Mouse (Mus musculus) embryonic facial prominence, embryonic 10.5 days (tissue): ENCODE data around the gene Lsm7. TPM values are rescaled to one million over a fixed set of nuclear protein-coding genes. Genes with fewer than 3 reads are reported as not detected.
"Not testable (repeated sequence)": the region's sequence is repeated elsewhere in the genome, so short reads cannot be mapped to it uniquely, and the experiment has no call there.

Experiments
- DNase-seq: peaks from one replicate; pipeline ENCODE4 v3.0.0-alpha.2; 2017; ENCODE audit warnings: low spot score
- H3K27ac ChIP-seq: fragments of 300-500 bp; sonication (generic); replicated peaks from 2 replicates; pipeline ENCODE4 v1.5.1; 2016; ENCODE audit warnings: mild to moderate bottlenecking
- H3K27me3 ChIP-seq: fragments of 300-500 bp; sonication (generic); replicated peaks from 2 replicates; pipeline ENCODE4 v1.6.1; 2016; ENCODE audit warnings: low read depth, mild to moderate bottlenecking; ENCODE audit not compliant: poor library complexity, severe bottlenecking
- H3K36me3 ChIP-seq: fragments of 300-500 bp; sonication (generic); replicated peaks from 2 replicates; pipeline ENCODE4 v1.6.1; 2016; ENCODE audit warnings: mild to moderate bottlenecking, moderate library complexity
- H3K4me1 ChIP-seq: fragments of 300-500 bp; sonication (generic); 2 replicates; pipeline ENCODE4 v1.6.1; 2016
- H3K4me3 ChIP-seq: fragments of 300-500 bp; sonication (generic); 2 replicates; pipeline ENCODE4 v1.5.1; 2016; ENCODE audit warnings: mild to moderate bottlenecking, moderate library complexity
- H3K9me3 ChIP-seq: fragments of 300-500 bp; sonication (generic); 2 replicates; pipeline ENCODE4 v1.6.1; 2016; ENCODE audit warnings: mild to moderate bottlenecking
- WGBS: fragments of 180-500 bp; shearing (Covaris S2); methylation state at CpG from one replicate; pipeline ENCODE4 v1.1.7; 2016; 5-methylcytosine and 5-hydroxymethylcytosine counted together
- polyA plus RNA-seq: library from polyadenylated mRNA; unstranded; fragments of >200 nt; fragmentation: Nextera tagmentation; extraction: Ambion mirVana; gene quantifications from 2 replicates; pipeline ENCODE4 v1.2.1, GENCODE M21; 2016

Lsm7 gene
- polyA plus RNA-seq, 1 experiment from 2014 or later = 364 TPM

DNA sequence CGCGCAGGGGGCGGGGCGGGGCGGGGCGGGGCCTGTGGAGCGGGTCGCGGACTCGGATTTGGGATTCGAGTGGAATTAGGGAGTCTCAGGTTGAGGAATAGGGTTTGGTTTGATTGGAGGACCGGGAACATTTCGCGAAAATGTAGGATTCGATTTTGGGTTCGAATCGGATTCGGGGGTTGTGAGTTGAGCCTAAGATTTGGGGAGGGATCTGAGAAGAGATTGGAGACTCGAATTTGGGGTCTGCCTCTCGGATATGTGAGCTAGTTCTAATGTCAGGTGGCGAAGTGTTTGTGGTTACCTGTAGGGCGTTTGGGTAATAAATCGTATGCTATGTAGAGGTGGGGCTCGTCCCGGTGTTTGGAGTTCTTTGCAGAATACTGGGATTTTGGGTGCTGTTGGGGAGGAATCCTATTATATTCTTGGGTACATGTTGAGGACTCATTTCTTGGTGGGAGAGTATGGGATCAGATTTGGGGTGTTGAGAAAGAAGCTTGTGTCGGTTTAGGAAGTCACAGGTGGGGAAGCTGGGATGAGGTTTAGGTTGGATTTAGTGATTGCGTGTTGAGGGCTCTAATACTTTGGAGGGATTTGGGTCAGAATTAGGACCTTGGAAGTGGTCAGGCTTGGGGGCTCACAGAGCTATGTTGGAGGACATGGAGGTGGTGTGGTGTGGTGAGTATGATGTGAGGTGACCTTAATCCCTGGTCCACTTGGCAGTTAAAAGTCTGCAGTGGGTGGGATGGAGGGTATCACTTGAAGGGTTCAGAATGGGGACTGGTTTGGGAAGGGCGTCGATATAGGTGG is 27.7 kb downstream of the Lsm7 start:
- Histone ChIP-seq H3K4me1 (peaks cover 47% of the 10 kb centered on the region), H3K4me3 (peak overlapping the region; percentile 92), H3K27me3 (0 out of 2 replicates have a peak, but pooled peaks cover 2% of the 10 kb centered on the region), H3K36me3 (peaks cover 28% of the 10 kb centered on the region), H3K27ac (peak overlapping the region; percentile 97), H3K9me3 (no peaks in the 10 kb centered on the region)
- 9% methylated on average over 29 of the region's 29 CpGs for WGBS
- DNase-seq = no peak

DNA sequence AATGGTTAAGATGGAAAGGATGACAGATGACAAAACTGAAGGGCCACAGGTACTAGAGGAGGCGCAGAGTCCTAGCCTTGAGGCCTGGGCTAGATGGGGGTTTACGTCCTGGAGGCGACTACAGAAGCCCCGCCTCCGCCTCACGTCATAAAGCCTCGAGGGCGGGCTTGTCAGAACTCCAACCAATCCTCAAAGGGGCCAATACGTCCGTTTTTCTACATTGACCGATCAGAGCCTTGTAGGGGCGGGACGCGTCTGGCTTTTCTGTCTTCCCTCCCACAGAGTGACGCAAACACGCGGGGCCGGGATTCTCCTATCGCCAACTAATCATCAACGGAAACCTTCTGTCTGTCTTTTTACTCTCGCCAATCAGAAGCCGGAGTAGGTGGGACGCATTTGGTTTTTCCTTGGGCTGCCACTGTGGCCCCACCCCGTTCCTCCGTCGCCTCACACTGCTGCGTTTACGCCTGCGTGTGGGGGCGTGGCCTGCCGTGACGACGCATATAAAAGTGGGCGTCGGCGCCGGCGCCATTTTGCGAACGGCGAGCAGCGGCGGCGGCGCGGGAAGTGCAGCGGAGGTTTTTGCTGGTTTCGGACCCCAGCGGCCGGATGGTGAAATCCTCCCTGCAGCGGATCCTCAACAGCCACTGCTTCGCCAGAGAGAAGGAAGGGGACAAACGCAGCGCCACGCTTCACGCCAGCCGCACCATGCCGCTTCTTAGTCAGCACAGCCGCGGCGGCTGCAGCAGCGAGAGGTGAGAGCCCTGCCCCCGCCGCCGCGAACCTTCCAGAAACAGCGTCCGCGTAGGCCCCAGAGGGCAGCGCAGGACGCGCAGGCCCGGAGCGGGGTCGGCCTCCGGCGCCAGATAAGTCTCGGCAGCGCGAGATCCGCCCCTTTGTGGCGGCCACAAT is 28.6 kb downstream of the Lsm7 start, which contains the start of gene Oaz1:
TSS of gene Oaz1 (plus strand) at position 506 of the 912 bp plus-strand sequence.
- Histone ChIP-seq H3K4me1 (peaks cover 39% of the 10 kb centered on the region), H3K9me3 (no peaks in the 10 kb centered on the region), H3K27me3 (no peaks in the 10 kb centered on the region), H3K4me3 (peak within 1 kb of the TSS; percentile 92), H3K27ac (peak within 1 kb of the TSS; percentile 97), H3K36me3 (peaks cover 28% of the 10 kb centered on the region)
- peak; percentile 98 for DNase-seq
- under 1% methylated on average over 82 of the region's 82 CpGs for WGBS

DNA sequence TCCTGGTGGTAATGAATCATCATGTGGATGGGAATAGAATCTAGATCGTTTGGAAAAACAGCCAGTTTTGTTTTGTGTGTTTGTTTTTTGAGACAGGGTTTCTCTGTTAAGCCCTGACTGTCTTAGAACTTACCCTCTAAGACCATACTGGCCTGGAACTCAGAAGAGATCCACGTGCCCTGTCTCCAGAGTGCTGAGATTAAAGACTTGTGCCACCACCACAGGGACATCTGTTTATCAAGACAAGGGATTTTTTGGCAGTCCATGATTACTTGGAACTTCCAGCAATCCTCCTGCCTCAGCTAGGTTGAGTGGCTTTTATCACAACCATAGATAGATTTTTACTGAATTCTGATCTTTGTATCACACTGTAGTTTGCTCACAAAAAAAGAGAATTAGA is 30.2 kb downstream of the Lsm7 start:
- H3K27ac ChIP-seq = no peak overlapping the region
- H3K36me3 ChIP-seq = peaks cover 20% of the 10 kb centered on the region
- H3K27me3 ChIP-seq = no peaks in the 10 kb centered on the region
- no peak for DNase-seq
- WGBS = 81% methylated on average over 2 of the region's 2 CpGs
- H3K4me3 ChIP-seq = no peak overlapping the region
- H3K4me1 ChIP-seq = peaks cover 23% of the 10 kb centered on the region
- H3K9me3 ChIP-seq = no peaks in the 10 kb centered on the region

DNA sequence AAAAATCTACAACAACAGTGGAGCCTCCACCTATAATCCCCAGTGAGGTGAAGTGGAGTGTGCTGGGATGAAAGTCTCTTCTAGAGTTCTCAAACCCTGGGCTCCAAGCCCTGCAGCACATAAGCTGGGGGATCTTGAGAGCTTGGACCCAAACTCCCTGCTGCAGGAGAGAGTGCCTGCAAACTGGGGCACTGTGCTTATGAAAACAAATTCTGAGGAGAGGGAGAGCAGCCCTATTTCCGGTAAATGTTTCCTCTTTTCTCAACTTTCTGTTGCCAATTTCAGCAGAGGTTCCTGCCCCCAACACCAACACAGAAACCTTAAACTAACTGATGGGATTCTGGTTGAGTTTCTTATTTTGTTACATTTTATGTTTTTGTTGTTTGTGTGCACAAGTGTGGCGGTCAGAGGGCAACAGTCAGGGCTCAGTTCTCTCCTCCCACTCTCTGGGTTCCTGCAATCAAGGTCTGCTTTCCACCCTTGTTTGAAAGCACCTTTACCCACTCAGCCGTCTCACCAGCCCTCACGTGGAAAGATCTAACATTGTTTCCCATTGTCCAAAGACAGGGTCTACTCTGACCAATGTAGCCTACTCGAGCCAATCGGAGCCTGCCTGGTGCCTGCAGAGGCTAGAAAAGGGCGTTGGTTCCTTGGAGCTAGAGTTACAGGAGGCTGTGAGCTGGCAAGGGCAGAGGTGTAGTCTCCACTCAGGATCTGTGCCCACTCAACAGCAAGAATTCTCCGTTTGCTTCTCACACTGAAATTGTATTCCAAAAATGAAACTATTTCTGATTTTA is 31.0 kb downstream of the Lsm7 start:
- Histone ChIP-seq H3K4me3 (no peak overlapping the region), H3K27me3 (no peaks in the 10 kb centered on the region), H3K9me3 (no peaks in the 10 kb centered on the region), H3K27ac (no peak overlapping the region; the same call in 1 of the 2 replicates), H3K4me1 (peaks cover 16% of the 10 kb centered on the region), H3K36me3 (peaks cover 12% of the 10 kb centered on the region)
- no peak for DNase-seq
- 67% methylated on average over 8 of the region's 8 CpGs for WGBS

DNA sequence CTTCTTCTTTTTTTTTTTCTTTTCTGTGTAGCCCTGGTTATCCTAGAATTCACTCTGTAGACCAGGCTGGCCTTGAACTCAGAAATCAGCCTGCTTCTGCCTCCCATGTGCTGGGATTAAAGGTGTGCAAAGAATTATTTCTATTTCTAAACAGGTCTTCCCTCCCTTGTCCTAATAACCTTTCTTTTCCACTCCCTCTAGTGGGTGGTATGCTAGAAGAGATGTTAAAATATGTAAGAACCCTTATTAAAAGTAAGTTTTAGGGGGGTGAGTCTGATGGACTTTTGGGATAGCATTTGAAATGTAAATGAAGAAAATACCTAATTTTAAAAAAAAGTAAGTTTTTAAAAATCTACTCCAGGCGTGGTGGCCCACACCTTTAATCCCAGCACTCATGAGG is 31.7 kb downstream of the Lsm7 start:
- H3K9me3 ChIP-seq = no peaks in the 10 kb centered on the region
- H3K27me3 ChIP-seq = no peaks in the 10 kb centered on the region
- no peak overlapping the region for H3K27ac ChIP-seq
- WGBS = 85% methylated on average over 1 of the region's 1 CpGs
- DNase-seq = no peak
- H3K36me3 ChIP-seq = peaks cover 7% of the 10 kb centered on the region
- H3K4me1 ChIP-seq = peaks cover 12% of the 10 kb centered on the region
- H3K4me3 ChIP-seq = no peak overlapping the region

DNA sequence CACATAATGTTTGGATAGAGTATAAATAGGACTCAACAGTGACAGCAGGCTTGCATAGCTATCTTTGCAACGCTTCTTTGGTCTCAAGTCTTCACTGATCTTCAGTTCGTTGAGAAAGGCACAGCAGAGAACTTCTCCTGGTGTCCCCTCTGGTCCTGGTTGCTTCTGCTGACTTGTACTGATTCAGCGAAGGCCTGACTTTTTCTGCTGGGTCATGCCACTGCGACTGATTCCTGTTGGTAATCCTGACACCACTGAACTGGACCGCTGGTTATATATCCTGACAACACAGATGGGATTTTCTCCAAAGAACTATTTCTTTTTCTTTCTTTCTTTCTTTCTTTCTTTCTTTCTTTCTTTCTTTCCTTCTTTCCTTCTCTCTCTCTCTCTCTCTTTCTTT is 32.5 kb downstream of the Lsm7 start:
- no peak overlapping the region for H3K4me3 ChIP-seq
- H3K4me1 ChIP-seq = peaks cover 4% of the 10 kb centered on the region
- H3K27me3 ChIP-seq = no peaks in the 10 kb centered on the region
- no peak overlapping the region for H3K27ac ChIP-seq
- no peaks in the 10 kb centered on the region for H3K9me3 ChIP-seq
- WGBS = 89% methylated on average over 5 of the region's 5 CpGs
- no peaks in the 10 kb centered on the region for H3K36me3 ChIP-seq
- DNase-seq = no peak

DNA sequence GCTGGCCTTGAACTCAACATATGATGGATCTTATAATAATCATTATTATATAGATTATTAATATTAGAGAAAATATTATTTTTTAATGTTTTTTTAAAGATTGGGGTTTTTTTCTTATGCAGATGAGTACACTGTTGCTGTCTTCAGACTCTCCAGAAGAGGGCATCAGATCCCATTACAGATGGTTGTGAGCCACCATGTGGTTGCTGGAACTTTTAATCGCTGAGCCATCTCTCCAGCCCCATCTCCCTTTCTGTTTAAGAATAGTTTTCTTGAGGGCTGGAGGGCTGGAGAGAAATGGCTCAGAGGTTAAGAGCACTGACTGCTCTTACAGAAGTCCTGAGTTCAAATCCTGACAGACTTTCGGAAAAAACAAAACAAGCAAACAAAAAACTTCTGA is 33.0 kb downstream of the Lsm7 start:
- Histone ChIP-seq H3K36me3 (no peaks in the 10 kb centered on the region), H3K27me3 (no peaks in the 10 kb centered on the region), H3K4me1 (peaks cover 2% of the 10 kb centered on the region; the same call in 1 of the 2 replicates), H3K27ac (no peak overlapping the region), H3K9me3 (no peaks in the 10 kb centered on the region), H3K4me3 (no peak overlapping the region)
- no peak for DNase-seq
- WGBS = 47% methylated on average over 2 of the region's 2 CpGs

DNA sequence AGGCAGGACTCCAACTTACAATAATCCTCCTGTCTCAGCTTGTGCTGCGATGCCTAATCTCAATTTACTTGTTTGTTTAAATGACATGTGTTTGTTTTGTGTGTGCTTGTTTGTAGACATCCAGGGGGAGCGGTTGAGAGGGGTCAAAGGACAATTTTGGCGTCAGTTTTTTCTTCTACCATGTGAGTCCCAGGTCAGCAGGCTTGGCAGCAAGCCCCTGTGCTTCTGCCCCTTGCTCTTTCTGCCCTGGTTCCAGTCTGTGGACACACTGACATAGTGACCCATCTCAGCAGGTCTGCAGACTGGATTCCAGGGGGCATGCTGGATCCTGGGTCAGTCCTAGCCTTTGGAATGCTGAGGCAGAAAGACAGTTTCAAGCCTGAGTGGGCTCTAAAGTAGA is 35.6 kb downstream of the Lsm7 start:
- H3K36me3 ChIP-seq = no peaks in the 10 kb centered on the region
- H3K27me3 ChIP-seq = no peaks in the 10 kb centered on the region
- H3K9me3 ChIP-seq = no peaks in the 10 kb centered on the region
- no peak overlapping the region for H3K27ac ChIP-seq
- no peaks in the 10 kb centered on the region for H3K4me1 ChIP-seq
- WGBS = 52% methylated on average over 3 of the region's 3 CpGs
- no peak for DNase-seq
- H3K4me3 ChIP-seq = no peak overlapping the region

DNA sequence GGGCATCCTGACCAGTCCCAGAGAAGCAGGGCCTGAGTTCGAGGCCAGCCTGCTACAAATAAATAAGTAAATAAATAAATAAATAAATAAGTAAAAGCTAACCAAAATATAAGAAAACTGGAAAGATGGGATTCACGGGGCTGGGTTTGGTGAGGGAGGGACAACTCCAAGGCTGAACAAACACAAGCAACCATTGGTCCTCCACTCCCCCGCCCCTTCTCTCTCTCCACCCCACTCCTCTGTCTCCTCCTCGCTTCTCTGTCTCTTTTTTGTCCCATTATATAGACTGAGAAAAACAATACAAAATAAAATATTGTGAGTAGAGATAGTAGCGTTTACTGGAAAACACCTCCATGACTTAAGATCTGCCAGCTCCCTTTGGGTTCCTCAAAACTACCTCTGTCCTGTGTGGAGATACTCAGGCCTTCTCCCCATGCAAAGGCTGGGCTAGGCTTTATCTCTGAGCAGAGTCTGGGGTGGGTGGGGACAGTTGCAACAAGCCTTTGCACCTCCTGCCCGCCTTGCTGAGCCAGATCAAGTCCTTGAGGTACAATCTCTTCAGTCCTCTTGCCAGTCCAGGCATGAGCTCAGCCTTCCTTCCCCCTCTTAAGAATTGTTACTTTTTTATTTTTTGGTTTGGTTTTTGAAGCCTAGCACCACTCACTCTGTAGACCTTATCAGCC is 36.3 kb downstream of the Lsm7 start:
- H3K9me3 ChIP-seq = no peaks in the 10 kb centered on the region
- H3K36me3 ChIP-seq = no peaks in the 10 kb centered on the region
- no peaks in the 10 kb centered on the region for H3K27me3 ChIP-seq
- H3K27ac ChIP-seq = no peak overlapping the region
- 60% methylated on average over 6 of the region's 6 CpGs for WGBS
- H3K4me1 ChIP-seq = no peaks in the 10 kb centered on the region
- no peak for DNase-seq
- H3K4me3 ChIP-seq = no peak overlapping the region

DNA sequence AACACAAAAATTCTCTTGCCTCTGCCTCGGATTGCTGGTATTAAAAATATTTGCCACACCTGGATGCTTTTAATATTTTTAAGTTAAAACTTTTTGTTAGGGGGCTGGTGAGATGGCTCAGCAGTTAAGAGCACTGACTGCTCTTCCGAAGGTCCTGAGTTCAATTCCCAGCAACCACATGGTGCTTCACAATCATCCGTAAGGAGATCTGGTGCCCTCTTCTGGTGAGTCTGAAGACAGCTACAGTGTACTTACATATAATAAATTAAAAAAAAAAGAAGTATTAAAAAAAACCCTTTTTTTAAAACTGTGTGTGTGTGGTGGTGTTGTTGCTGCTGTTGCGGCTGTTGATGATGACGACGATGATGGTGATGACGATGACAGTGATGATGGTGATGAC is 37.1 kb downstream of the Lsm7 start:
- 85% methylated on average over 7 of the region's 7 CpGs for WGBS
- not testable (repeated sequence) for H3K27ac ChIP-seq

DNA sequence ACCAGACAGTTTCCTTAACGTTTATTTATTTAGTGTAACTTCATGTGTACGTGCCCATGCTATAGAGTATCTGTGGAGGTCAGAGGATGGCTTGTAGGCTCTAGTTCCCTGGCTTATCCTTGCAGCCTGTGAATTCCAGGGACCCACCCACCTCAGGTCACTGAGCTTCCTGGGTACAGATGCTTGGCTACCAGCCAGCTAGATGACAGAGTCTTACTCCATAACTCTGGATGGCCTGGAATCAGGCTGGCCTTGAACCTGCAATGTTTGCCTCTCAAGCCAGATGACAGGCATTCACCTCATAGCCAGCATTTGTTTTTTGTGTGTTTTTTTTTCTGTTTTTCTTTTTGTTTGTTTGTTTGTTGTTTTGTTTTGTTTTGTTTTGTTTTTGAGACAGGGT is 37.8 kb downstream of the Lsm7 start:
- H3K4me1 ChIP-seq = 0 out of 2 replicates have a peak, but pooled peaks cover 5% of the 10 kb centered on the region
- H3K9me3 ChIP-seq = no peaks in the 10 kb centered on the region
- H3K27ac ChIP-seq = no peak overlapping the region
- no peak for DNase-seq
- H3K36me3 ChIP-seq = no peaks in the 10 kb centered on the region
- H3K27me3 ChIP-seq = peaks cover 11% of the 10 kb centered on the region
- no peak overlapping the region for H3K4me3 ChIP-seq
- 65% methylated on average over 2 of the region's 2 CpGs for WGBS

More for the DNA sequence above, 37.1 kb downstream of the Lsm7 start:
- not testable (repeated sequence) for H3K36me3 ChIP-seq, H3K4me3 ChIP-seq, DNase-seq, H3K4me1 ChIP-seq, H3K9me3 ChIP-seq, H3K27me3 ChIP-seq

DNA sequence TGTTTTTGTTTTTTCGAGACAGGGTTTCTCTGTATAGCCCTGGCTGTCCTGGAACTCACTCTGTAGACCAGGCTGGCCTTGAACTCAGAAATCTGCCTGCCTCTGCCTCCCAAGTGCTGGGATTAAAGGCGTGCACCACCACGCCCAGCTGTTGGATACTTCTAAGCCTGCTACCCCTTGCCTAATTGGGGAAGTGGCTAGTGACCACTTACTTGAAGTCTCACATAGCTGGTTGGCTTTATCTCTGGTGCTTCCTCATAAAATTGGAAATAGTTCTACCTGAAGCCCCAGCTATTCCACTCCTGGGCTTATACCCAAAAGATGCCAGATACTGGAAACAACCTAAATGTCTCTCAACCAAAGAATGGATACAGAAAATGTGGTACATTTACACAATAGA is 38.7 kb downstream of the Lsm7 start:
- H3K4me1 ChIP-seq, H3K4me3 ChIP-seq, H3K27ac ChIP-seq, H3K9me3 ChIP-seq, H3K36me3 ChIP-seq, DNase-seq: not testable (repeated sequence)
- WGBS = 78% methylated on average over 3 of the region's 3 CpGs
- H3K27me3 ChIP-seq = peaks cover 19% of the 10 kb centered on the region
